Mouse (Mus musculus) retina, postnatal 7 days (tissue): ENCODE data around the gene Tufm.
A peak's percentile ranks its signal among the peaks of the same experiment; 100 is the strongest.
"Not testable (repeated sequence)": the region's sequence is repeated elsewhere in the genome, so short reads cannot be mapped to it uniquely, and the experiment has no call there.

Experiments
- DNase-seq: peaks from one replicate; pipeline ENCODE4 v3.0.0-alpha.2; 2012; ENCODE audit warnings: low read depth, low spot score

Tufm gene

DNA sequence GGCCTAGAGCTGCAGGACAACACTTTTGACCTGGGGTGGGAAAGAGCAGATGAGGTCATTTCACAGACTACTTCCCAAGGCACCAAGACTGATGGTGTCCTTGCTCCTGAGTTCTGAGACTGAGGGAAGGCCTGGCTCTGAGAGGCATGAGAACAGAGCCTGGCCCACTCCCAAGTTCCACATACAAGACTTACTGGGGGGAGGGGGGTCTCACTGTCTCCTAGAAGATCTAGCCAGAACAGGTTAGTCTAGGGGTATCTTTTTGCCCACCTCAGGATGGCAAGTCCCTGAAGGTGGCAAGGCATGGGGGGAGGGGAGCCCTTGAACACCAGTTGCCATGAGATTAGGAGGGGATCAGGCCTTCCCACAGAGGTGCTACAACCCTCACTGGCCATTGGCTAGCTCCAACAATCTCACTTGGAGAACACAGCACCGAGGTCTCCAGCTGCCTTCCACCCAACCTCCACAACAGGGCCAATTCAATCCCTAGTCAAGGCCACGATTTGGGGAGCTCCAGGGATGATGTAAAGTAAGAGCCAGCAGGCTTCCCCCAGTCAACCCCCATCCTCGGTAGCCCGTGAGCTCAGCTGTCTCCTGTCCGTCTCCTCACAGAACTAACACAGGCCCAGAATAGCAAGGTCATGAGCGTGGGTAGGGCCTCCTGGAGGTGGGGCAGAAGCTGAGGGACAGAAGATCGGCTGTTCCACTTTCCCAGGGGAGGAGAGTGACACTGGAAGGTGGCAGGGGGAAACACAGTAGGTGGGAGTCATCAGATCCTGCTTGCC, 21.7 kb upstream of the Tufm start:
- DNase-seq, result no peak

DNA sequence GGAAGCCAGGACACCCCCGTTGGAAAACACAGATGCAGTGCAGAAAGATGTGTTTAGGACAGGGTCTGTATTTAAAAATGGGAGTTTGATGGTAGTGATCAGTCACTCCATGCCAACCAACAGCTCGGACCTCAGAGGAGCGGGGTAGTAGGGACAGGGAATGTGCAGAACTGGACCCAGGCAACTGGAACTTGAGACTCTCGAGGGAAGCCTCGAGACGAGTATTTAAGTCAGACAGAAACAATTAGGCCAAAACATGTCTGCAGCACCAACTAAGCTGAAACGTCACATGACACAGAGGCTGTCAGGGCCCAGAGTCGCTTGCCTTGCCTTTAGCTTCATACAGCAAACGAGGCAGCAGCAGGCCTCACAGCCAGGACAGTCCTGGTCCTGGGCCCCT, 21.0 kb upstream of the Tufm start:
- no peak for DNase-seq

- DNase-seq, result no peak
Measured at GRCm38 (mm10) chr7:126466707-126467106, 20.5 kb upstream of the Tufm start.

- DNase-seq, result peak; percentile 25
Measured at GRCm38 (mm10) chr7:126467271-126467670, 19.9 kb upstream of the Tufm start.

- DNase-seq, result no peak
Measured at GRCm38 (mm10) chr7:126467834-126468627, 19.1 kb upstream of the Tufm start.

- no peak for DNase-seq
Measured at GRCm38 (mm10) chr7:126470077-126470476, 17.1 kb upstream of the Tufm start.

DNA sequence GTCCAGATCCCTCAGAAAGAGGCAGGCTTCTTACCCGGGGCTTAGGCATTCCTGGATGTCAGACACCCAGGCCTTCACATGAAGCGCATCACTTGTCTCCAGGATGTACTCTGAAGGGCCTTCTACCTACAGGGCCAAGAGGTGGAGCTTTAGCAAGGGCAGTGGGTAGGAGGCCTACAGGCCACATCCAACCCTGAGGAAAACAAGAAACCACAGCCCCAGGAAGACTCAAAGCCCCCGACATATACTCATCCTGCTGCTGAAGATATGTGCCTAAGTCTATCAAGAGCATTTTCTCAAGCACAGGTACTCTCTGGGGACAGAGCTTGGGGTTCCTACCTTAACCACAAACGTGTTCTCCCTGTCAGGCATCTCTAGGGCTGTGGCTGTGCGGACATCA, 15.8 kb upstream of the Tufm start:
- no peak for DNase-seq

- DNase-seq, result no peak
Measured at GRCm38 (mm10) chr7:126471853-126472252, 15.3 kb upstream of the Tufm start.

DNA sequence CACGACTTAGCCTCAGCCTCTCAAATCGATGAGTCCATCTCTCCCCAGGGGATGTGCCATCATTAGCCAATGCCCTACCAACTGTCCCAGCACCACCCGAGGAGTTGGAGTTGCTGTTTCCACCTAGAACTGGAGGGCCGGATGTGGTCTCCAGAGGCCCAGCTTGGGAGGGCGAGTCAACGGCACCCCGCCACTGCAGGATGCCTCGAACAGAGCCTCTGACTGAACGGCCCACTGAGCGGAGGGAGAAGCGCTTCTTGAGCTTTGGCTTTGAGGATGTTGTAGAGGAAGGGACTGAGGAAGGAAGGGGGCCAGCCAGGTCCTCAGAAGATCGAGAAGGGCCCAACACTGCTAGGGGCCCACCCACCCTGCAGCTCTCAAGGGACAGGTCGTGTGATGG, 14.9 kb upstream of the Tufm start:
- no peak for DNase-seq

- DNase-seq, result no peak
Measured at GRCm38 (mm10) chr7:126472713-126473112, 14.4 kb upstream of the Tufm start.

GRCm38 (mm10) chr7:126473470-126474086, 13.6 kb upstream of the Tufm start:
- no peak for DNase-seq

- DNase-seq, result no peak
Measured at GRCm38 (mm10) chr7:126474486-126474955, 12.6 kb upstream of the Tufm start.

DNA sequence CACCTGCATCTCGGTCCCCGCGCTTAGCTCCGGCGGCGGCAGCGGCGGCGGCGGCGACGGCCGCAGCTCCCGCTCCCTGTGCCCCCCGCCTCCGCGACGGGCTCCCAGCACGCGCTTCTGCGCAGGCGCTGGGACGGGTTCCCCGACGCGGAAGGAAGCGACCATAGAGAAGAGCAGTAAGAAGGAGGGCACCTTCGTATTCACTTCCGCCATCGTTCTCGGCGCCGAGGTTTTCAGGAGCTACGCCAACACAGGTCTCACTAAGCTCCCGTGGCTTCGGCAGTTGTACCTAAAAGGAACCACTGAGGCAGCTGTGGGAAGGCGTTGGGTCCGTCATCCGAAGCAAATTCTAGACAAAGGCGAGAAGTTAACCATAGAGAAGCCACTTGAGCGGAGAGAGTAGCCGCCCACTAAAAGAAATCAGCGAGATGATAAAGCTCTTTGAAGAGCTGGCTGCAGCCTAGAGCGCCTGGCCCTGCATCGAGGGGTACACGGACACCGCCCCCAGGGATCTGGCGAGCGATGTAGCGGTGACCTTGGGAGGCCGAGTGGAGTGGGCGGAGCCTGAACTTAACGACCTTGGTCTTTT, 12.1 kb upstream of the Tufm start, which contains the start of gene Sh2b1:
Sh2b1 (minus strand) TSS at position 432 of the 589 bp plus-strand sequence.
- peak; percentile 96 for DNase-seq

DNA sequence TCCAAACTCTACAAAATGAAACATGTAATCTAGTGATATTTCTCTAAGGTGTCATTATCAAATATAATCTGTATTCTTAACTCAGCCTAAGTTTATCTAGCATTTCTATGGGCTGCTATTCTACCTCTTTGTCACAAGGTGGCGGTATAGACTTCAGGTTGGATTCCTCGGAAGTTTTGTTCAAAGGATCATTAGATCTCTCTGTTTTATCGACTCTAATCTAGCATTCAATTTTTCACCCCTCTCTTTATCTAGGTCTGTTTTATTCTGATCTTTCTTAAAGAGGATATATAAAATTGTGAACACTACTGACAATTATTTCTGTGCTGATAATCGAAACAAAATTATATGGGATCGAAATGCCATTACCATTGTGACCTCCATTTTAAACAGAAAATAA, 5.5 kb upstream of the Tufm start:
- DNase-seq, result no peak

DNA sequence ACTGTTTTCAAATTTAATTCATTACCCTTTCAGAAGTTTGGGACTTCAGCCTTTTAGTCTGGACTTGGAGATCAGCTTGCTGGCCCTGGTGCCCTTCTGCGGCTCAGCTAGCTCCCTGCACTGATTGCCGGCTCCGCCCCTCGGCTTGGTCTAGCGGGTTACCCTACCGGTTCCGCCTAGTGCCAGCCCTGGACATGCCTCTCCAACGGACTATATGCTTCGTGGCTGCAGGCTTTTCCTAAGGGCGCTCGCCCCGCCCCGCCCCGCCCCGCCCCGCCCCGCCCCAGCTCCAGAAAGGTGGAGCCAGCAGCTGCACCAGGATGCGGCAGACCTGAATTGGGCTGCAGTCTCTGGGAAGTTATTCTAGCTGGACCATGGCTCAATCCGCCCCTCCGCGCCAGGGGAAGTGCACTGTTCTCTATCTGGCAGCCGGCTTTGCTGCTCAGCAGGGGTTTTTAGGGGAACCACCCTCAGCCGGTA, 4.7 kb upstream of the Tufm start:
- DNase-seq, result peak; percentile 29

DNA sequence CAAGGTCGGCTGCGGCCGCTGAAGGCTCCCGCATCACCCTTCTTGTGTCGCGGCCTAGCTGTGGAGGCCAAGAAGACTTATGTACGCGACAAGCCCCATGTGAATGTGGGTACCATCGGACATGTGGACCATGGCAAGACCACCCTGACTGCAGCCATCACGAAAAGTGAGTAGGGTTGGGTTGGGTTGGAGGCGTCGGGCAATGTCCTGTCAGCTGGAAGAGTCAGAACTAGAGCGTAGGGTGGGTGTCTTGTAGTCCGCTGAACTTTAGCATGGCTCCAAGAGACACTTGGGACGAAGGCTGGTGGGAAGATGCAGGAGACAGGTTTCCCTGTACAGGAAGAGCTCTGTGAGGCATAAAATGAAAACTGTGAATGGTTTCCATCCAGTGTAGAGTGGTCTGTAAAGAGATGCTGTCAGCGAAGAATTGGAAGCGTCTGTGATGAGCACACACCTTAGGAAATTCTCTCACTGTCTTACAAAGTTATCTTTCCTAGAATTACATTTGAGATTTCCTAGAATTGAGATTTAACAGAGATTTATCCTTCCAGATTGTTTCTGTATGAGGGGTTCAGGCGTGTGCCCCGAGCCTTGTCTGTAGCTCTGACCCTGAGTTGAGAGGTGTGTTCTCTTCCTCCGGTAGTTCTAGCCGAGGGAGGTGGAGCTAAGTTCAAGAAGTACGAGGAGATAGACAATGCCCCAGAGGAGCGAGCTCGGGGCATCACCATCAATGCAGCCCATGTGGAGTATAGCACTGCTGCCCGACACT, 640 bp downstream of the Tufm start:
- DNase-seq, result not testable (repeated sequence)

DNA sequence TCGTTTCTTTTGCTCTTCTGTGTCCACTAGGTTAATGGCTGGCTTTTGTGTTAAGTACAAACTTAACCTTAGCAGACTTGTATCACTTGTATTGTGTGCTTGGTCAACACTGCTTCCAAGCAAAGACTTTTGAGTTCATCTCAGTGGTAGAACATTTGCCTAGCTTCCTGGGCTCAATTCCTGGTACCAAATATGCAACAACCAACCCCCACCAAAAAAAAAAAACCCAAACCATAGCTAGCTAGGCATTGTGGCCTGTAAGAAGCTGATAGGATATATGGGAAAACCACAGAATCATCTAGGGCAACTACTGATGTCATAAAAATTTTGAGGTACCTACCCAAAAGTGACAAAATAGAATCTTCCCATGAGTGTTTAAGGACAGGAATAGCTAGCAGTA, 3.8 kb downstream of the Tufm start:
- no peak for DNase-seq

DNA sequence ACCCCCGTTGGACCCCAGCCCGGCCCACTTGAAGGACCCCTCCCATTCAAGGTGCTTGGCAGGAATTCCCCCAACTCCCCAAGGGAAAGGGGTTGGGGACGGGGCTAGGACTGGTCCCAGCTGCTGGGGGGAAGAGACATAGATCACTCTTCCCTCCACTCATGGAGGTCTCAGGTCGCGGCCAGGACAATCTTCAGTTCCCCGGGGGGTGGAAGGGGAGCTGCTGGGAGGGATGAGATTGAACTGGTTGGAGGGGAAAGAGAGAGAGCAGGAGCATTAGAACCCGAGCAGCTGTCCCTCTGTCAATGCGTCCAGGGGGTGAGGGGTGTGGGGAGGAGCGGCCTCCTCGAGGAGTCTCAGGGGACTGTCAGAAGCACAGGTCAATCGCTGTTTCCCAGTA, 4.8 kb downstream of the Tufm start:
- DNase-seq, result no peak

DNA sequence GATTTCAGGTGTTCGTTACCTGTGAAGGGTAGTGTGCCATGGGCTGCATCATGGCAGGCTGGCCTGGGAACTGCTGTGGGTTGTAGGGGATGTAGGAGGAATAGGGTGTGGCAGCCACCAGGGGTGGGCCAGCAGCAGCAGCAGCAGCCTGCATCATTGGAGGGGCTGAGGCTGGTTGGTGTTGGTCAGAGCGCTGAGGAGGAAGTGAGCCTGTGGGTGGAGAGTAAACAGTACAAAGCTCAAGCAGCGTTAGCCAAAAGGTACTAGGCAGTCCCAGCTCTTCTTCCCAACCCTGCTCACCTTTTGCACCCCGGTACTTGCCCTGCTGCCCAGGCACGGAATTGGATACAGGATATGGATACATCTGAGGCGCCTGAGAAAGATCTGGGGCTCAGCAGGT, 7.0 kb downstream of the Tufm start:
- no peak for DNase-seq

GRCm38 (mm10) chr7:126496475-126496874, 9.3 kb downstream of the Tufm start:
- no peak for DNase-seq

DNA sequence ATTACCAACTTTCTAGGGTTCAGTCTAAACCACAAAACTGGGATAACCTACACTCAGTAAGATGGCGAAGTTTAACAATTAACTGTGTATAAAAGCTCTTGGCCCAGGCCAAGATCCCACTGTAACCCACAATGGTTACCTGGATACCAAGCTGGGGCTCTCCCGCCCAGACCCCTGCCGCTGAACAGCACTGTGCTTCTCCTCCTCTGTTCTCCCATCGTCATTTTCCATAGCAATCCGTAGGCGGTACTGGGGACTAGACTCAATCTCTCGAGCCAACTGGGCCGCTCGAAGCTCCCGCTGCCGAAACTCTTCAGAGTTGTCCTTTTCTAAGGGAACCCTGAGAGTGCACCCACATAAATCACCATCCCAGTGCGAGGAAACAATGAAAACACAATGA, 10.8 kb downstream of the Tufm start:
- no peak for DNase-seq
